Mouse (Mus musculus) testis, adult 2 months (tissue): Measurements from ENCODE around the gene Mrps17.

Experiments used
- CTCF ChIP-seq: fragments of 200-500 bp; IDR thresholded peaks from 2 replicates; pipeline ENCODE4 v1.5.1; 2012; ENCODE audit warnings: low read depth, mild to moderate bottlenecking, inconsistent platforms, low read length, moderate library complexity; ENCODE audit not compliant: control insufficient read depth, insufficient read depth, insufficient replicate concordance
- POLR2A ChIP-seq: fragments of 200-500 bp; IDR thresholded peaks from 2 replicates; pipeline ENCODE4 v1.6.1; 2012; ENCODE audit warnings: low read depth, mild to moderate bottlenecking, inconsistent platforms, low read length, moderate library complexity; ENCODE audit not compliant: control insufficient read depth

- TF ChIP-seq POLR2A (no peak), CTCF (no peak)
Measured at GRCm38 (mm10) chr5:129761865-129762540, 46.7 kb downstream of the Mrps17 start.
